Mouse (Mus musculus) intestine, embryonic 14.5 days (tissue): ENCODE measurements around the gene Asic5. TPM values are rescaled to one million over a fixed set of nuclear protein-coding genes. Genes with fewer than 3 reads are reported as not detected.
A peak's percentile ranks its signal among the peaks of the same experiment; 100 is the strongest.

Source experiments
- ATAC-seq: fragments of 200-750 bp; cut with Nextera tagmentation; replicated peaks from 2 replicates; pipeline ENCODE4 v1.8.0; 2017; ENCODE audit warnings: low read depth, moderate number of reproducible peaks, moderate TSS enrichment, moderate library complexity; ENCODE audit not compliant: low FRiP score, low TSS enrichment
- DNase-seq: peaks from one replicate; pipeline ENCODE4 v3.0.0-alpha.2; 2018; ENCODE audit warnings: low spot score
- H3K27ac ChIP-seq: fragments of 300-500 bp; sonication (generic); 2 replicates; pipeline ENCODE4 v1.5.1; 2014; ENCODE audit warnings: low read depth, mild to moderate bottlenecking, control low read depth
- H3K27me3 ChIP-seq: fragments of 300-500 bp; sonication (generic); replicated peaks from 2 replicates; pipeline ENCODE4 v1.6.1; 2014; ENCODE audit warnings: low read length, control low read depth; ENCODE audit not compliant: control insufficient read depth, insufficient read depth
- H3K36me3 ChIP-seq: fragments of 300-500 bp; sonication (generic); 2 replicates; pipeline ENCODE4 v1.6.1; 2014; ENCODE audit warnings: low read length, control low read depth; ENCODE audit not compliant: control insufficient read depth, insufficient read depth
- H3K4me1 ChIP-seq: fragments of 300-500 bp; sonication (generic); replicated peaks from 2 replicates; pipeline ENCODE4 v1.6.1; 2014; ENCODE audit warnings: low read length, control low read depth, mixed read lengths; ENCODE audit not compliant: control insufficient read depth, insufficient read depth
- H3K4me2 ChIP-seq: fragments of 300-500 bp; sonication (generic); 2 replicates; pipeline ENCODE4 v1.6.1; 2014; ENCODE audit warnings: low read length
- H3K4me3 ChIP-seq: fragments of 300-500 bp; sonication (generic); 2 replicates; pipeline ENCODE4 v1.5.1; 2014; ENCODE audit warnings: low read depth, low read length, control low read depth, mixed read lengths
- H3K9ac ChIP-seq: fragments of 300-500 bp; sonication (generic); 2 replicates; pipeline ENCODE4 v1.6.1; 2014; ENCODE audit warnings: mild to moderate bottlenecking, low read length
- H3K9me3 ChIP-seq: fragments of 300-500 bp; sonication (generic); 2 replicates; pipeline ENCODE4 v1.6.1; 2016; ENCODE audit warnings: low read length, control low read depth; ENCODE audit not compliant: control insufficient read depth
- WGBS: fragments of 180-500 bp; shearing (Covaris S2); extraction: QIAGEN DNeasy Blood & Tissue Kit; methylation state at CpG from one replicate; pipeline ENCODE4 v1.1.7; 2014; 5-methylcytosine and 5-hydroxymethylcytosine counted together
- polyA plus RNA-seq: library from polyadenylated mRNA; unstranded; fragments of >200 nt; fragmentation: Nextera tagmentation; extraction: Ambion mirVana; gene quantifications from 2 replicates; pipeline ENCODE4 v1.2.1, GENCODE M21; 2014

Gene Asic5
- 0.11 TPM in 1 of 2 replicates, not detected in the other for polyA plus RNA-seq

DNA sequence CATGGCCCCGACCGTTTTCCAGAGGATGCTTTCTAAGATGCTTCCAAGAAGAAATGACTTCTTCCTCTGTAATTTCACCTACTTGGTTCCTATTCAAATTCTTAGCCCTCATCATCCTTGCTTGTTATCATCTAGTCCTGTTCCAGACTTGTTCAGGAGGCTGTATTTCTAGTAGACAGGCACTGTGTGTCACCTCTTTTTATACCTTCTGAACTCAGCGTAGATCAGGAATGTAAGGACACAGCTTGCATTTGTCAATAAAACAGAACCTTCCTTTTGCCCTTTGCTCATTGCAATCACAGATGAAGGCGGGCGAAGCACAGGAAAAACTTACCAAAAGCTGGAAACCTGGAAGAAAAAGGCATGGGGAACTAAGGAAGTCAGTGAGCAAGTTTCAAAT is at the start of gene Asic5:
Gene Asic5, plus strand, starts transcription at position 301 of the 400 bp plus-strand sequence.
- H3K9ac ChIP-seq = no peak within 1 kb of the TSS
- 64% methylated on average over 5 of the region's 5 CpGs for WGBS
- no peak within 1 kb of the TSS for H3K4me3 ChIP-seq
- H3K9me3 ChIP-seq = no peaks in the 10 kb centered on the region
- 0 out of 2 replicates have a peak, but pooled peaks cover 3% of the 10 kb centered on the region for H3K4me1 ChIP-seq
- H3K4me2 ChIP-seq = no peak within 1 kb of the TSS
- no peak for ATAC-seq
- no peaks in the 10 kb centered on the region for H3K27me3 ChIP-seq
- DNase-seq = no peak
- no peak within 1 kb of the TSS for H3K27ac ChIP-seq
- H3K36me3 ChIP-seq = no peaks in the 10 kb centered on the region

GRCm38 (mm10) chr3:81933348-81933747 is 48.7 kb upstream of the Asic5 start:
- Histone ChIP-seq H3K9ac (no peak overlapping the region), H3K27ac (no peak overlapping the region), H3K4me1 (no peaks in the 10 kb centered on the region; the same call in 1 of the 2 replicates), H3K9me3 (no peaks in the 10 kb centered on the region), H3K36me3 (no peaks in the 10 kb centered on the region), H3K4me3 (no peak overlapping the region), H3K4me2 (peak overlapping the region; percentile 38; the same call in 1 of the 2 replicates), H3K27me3 (no peaks in the 10 kb centered on the region)
- DNase-seq (no peak), ATAC-seq (no peak)
- 78% methylated on average over 4 of the region's 4 CpGs for WGBS

GRCm38 (mm10) chr3:81938924-81939323 is 43.2 kb upstream of the Asic5 start:
- Histone ChIP-seq H3K4me1 (no peaks in the 10 kb centered on the region), H3K4me2 (no peak overlapping the region), H3K9me3 (no peaks in the 10 kb centered on the region), H3K36me3 (no peaks in the 10 kb centered on the region), H3K4me3 (no peak overlapping the region), H3K9ac (no peak overlapping the region), H3K27me3 (no peaks in the 10 kb centered on the region), H3K27ac (no peak overlapping the region)
- WGBS = 32% methylated on average over 3 of the region's 3 CpGs
- ATAC-seq (no peak), DNase-seq (no peak)

DNA sequence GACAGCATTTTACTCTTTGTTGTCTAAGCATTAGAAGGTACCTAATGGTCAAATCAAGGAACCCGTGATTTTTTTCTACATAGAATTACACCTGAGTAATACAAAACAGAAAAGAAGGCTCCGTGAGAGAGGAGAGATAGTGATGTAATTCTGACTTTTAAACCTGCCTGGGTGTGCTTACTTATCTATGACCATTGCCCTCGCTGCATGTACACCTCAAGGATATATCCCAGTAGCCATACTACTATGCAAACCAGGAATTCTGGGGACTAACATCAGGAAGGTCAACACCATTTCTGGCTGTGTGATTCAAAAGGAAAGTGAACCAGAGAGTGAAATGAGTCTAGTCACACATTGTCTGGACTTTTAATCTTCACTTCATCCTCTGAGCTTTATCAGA is 39.7 kb upstream of the Asic5 start:
- H3K4me3 ChIP-seq = no peak overlapping the region
- H3K9me3 ChIP-seq = no peaks in the 10 kb centered on the region
- H3K9ac ChIP-seq = no peak overlapping the region
- no peaks in the 10 kb centered on the region for H3K36me3 ChIP-seq
- ATAC-seq (no peak), DNase-seq (no peak)
- no peaks in the 10 kb centered on the region for H3K27me3 ChIP-seq
- H3K4me2 ChIP-seq = no peak overlapping the region
- H3K27ac ChIP-seq = no peak overlapping the region
- H3K4me1 ChIP-seq = no peaks in the 10 kb centered on the region
- WGBS = 82% methylated on average over 3 of the region's 3 CpGs

DNA sequence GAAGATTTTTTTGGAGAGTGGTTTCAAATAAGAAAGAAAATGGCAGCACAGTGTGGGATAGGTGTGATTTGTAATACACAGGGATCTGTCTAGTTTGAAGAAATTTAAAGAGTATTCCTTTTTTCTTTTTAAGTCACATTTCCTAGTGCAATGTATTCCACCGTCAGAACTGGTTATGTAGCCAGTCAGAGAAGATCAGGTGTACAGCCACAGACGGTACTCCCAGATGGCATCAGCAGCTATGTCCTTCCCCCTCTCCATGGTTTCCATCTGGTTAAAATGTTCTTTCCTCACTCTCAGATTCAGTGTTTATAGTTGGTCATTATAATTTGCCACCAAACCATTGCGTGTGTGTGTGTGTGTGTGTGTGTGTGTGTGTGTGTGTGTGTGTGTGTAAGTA is 39.0 kb upstream of the Asic5 start:
- 90% methylated on average over 3 of the region's 3 CpGs for WGBS
- no peak for DNase-seq

DNA sequence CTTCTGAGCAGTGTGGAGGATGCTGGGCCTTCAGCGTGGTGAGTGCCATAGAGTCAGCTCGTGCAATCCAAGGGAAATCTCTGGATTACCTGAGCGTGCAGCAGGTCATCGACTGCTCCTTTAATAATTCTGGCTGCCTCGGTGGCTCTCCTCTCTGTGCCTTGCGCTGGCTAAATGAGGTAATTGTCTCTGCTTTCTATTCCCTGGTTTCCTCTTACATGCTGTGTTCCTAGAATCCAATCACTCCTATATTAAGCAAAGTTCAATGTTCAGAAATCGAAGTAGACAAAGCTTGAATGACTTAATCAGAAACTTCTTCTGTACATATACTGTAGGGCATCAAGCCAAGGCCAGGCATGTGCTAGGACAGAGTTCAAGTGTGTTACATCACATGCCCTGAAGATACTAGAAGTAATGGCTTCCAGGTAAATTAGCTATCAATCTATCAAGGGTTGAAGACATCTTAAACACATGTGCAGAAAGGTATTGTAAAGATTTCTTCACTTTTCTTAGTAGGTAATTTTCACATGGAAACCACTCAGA is 37.2 kb upstream of the Asic5 start:
- Histone ChIP-seq H3K4me2 (no peak overlapping the region), H3K4me1 (no peaks in the 10 kb centered on the region), H3K36me3 (no peaks in the 10 kb centered on the region), H3K27ac (no peak overlapping the region), H3K4me3 (no peak overlapping the region), H3K9me3 (no peaks in the 10 kb centered on the region), H3K27me3 (no peaks in the 10 kb centered on the region), H3K9ac (no peak overlapping the region)
- WGBS = 92% methylated on average over 7 of the region's 7 CpGs
- no peak for DNase-seq
- ATAC-seq = no peak

More for the DNA sequence above, 39.0 kb upstream of the Asic5 start:
- Histone ChIP-seq H3K9me3 (no peaks in the 10 kb centered on the region), H3K36me3 (no peaks in the 10 kb centered on the region), H3K4me2 (no peak overlapping the region), H3K27ac (no peak overlapping the region), H3K27me3 (no peaks in the 10 kb centered on the region), H3K4me3 (no peak overlapping the region), H3K9ac (no peak overlapping the region), H3K4me1 (no peaks in the 10 kb centered on the region)
- ATAC-seq = no peak

DNA sequence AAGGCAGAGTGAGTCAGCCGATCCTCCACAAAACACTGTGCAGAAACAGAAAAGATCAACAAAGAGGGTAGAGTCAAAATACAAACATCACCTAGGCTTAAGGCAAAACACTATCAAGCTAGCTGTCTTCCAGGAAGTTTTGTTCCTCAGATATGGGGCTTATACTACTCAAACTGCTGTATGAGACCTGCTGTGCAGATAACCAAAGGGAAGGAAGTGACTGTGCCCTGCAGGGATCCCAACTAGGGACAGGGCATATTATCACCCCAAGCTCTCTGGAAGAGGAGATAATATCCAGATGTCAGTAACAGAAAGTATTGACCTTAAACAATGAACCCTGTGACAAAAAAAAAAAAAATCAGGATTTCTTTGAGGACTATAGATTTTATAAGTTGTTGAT is 33.0 kb upstream of the Asic5 start:
- no peaks in the 10 kb centered on the region for H3K4me1 ChIP-seq
- no peaks in the 10 kb centered on the region for H3K27me3 ChIP-seq
- H3K4me2 ChIP-seq = no peak overlapping the region
- WGBS = 68% methylated on average over 1 of the region's 1 CpGs
- H3K4me3 ChIP-seq = no peak overlapping the region
- no peak for DNase-seq
- H3K9ac ChIP-seq = no peak overlapping the region
- H3K9me3 ChIP-seq = no peaks in the 10 kb centered on the region
- no peak overlapping the region for H3K27ac ChIP-seq
- no peaks in the 10 kb centered on the region for H3K36me3 ChIP-seq
- ATAC-seq = no peak

DNA sequence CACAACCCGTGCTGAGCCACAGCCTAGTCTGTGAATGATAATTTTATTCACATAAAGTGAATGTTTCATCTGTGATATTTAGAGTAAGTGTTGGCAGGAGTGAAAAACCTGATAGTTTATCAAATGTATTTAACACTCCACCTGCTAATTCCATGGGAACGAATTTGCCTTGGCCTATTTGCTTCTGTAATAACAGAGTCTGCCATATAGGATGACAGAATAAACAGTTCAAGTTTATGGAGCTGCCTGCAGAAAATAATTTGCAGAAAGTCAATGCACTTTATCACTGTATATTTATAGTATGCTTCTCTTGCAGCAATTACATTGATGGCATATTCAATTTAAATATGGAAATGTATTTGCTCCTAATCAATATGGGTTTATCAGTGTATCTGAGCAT is 30.3 kb upstream of the Asic5 start:
- Histone ChIP-seq H3K27me3 (no peaks in the 10 kb centered on the region), H3K9me3 (no peaks in the 10 kb centered on the region), H3K9ac (no peak overlapping the region), H3K36me3 (no peaks in the 10 kb centered on the region), H3K4me3 (no peak overlapping the region), H3K4me1 (no peaks in the 10 kb centered on the region), H3K4me2 (no peak overlapping the region), H3K27ac (no peak overlapping the region)
- ATAC-seq (no peak), DNase-seq (no peak)
- WGBS = 58% methylated on average over 2 of the region's 2 CpGs

DNA sequence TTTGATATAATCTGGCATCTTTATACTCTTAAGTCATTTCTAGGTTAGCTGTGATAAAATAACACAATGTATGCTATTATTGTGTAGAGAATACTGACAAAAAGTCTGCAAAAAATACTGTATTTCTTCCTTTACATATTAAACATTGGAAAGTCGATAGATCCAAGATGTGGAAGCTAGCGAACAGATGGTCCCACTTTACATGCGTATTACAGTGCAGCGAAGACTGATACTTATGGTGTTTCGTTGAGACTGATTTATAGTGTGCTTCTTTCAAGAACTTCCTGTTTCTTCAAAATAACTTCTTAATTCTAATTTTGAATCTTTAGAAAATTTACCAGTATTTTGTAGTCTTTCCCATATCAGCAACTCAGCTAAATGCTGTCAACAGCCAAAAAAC is 24.6 kb upstream of the Asic5 start:
- Histone ChIP-seq H3K4me1 (no peaks in the 10 kb centered on the region), H3K4me2 (no peak overlapping the region), H3K36me3 (no peaks in the 10 kb centered on the region), H3K27ac (no peak overlapping the region), H3K27me3 (no peaks in the 10 kb centered on the region), H3K9ac (no peak overlapping the region), H3K4me3 (no peak overlapping the region), H3K9me3 (no peaks in the 10 kb centered on the region)
- no peak for DNase-seq
- WGBS = 89% methylated on average over 5 of the region's 5 CpGs
- ATAC-seq = no peak
